Mouse (Mus musculus) olfactory bulb, adult 2 months (tissue): ENCODE measurements at regions not wholly inside any gene's neighbourhood (a gene's known extent, or its start where the extent isn't known, plus 50 kb on each side); places are given as distances from the start of the nearest gene placed in this dataset.

Experiments used
- H3K27ac ChIP-seq: fragments of 200-500 bp; 2 replicates; pipeline ENCODE4 v1.5.1; 2012; ENCODE audit warnings: low read depth, low read length; ENCODE audit not compliant: insufficient read depth
- H3K4me1 ChIP-seq: fragments of 200-500 bp; 2 replicates; pipeline ENCODE4 v1.6.1; 2012; ENCODE audit warnings: low read length; ENCODE audit not compliant: control insufficient read depth, insufficient read depth
- H3K4me3 ChIP-seq: fragments of 200-500 bp; 2 replicates; pipeline ENCODE4 v1.5.1; 2012; ENCODE audit warnings: mild to moderate bottlenecking, low read depth, low read length, moderate library complexity; ENCODE audit not compliant: insufficient read depth
- CTCF ChIP-seq: fragments of 200-500 bp; IDR thresholded peaks from 2 replicates; pipeline ENCODE4 v1.5.1; 2012; ENCODE audit warnings: low read depth, mild to moderate bottlenecking, low read length, moderate library complexity; ENCODE audit not compliant: insufficient read depth
- POLR2A ChIP-seq: fragments of 200-500 bp; IDR thresholded peaks from 2 replicates; pipeline ENCODE4 v1.6.1; 2012; ENCODE audit warnings: mild to moderate bottlenecking, low read depth, low read length, moderate library complexity; ENCODE audit not compliant: insufficient read depth
- WGBS: fragments of 180-500 bp; shearing (Covaris S2); methylation state at CpG from one replicate; pipeline ENCODE4 v1.1.7; 2018; 5-methylcytosine and 5-hydroxymethylcytosine counted together

- no peaks in the 10 kb centered on the region for H3K4me1 ChIP-seq
- 93% methylated on average over 10 of the region's 10 CpGs for WGBS
- TF ChIP-seq POLR2A (no peak), CTCF (no peak)
- no peak overlapping the region for H3K4me3 ChIP-seq
- H3K27ac ChIP-seq, result no peak overlapping the region
These were observed 119.8 kb upstream of the Dyrk2 start for GRCm38 (mm10) chr10:118989812-118990211.

GRCm38 (mm10) chr10:118988249-118988648 is 118.2 kb upstream of the Dyrk2 start:
- Histone ChIP-seq H3K4me1 (no peaks in the 10 kb centered on the region), H3K4me3 (no peak overlapping the region), H3K27ac (no peak overlapping the region)
- no peak for TF ChIP-seq POLR2A
- 82% methylated on average over 6 of the region's 6 CpGs for WGBS

- TF ChIP-seq POLR2A (no peak), CTCF (no peak)
- Histone ChIP-seq H3K27ac (no peak overlapping the region), H3K4me3 (no peak overlapping the region), H3K4me1 (no peaks in the 10 kb centered on the region)
- 54% methylated on average over 5 of the region's 5 CpGs for WGBS
These were observed 114.6 kb upstream of the Dyrk2 start for GRCm38 (mm10) chr10:118984580-118984979.

GRCm38 (mm10) chr10:118981446-118981845 is 111.4 kb upstream of the Dyrk2 start:
- H3K4me1 ChIP-seq, result no peaks in the 10 kb centered on the region
- H3K4me3 ChIP-seq, result no peak overlapping the region
- TF ChIP-seq CTCF, result no peak
- no peak for TF ChIP-seq POLR2A
- H3K27ac ChIP-seq, result no peak overlapping the region
- 90% methylated on average over 5 of the region's 5 CpGs for WGBS

- TF ChIP-seq POLR2A (no peak), CTCF (no peak)
- Histone ChIP-seq H3K4me1 (no peaks in the 10 kb centered on the region), H3K27ac (no peak overlapping the region), H3K4me3 (no peak overlapping the region)
- WGBS, result 78% methylated on average over 13 of the region's 13 CpGs
These were observed 109.3 kb upstream of the Dyrk2 start for GRCm38 (mm10) chr10:118979339-118979738.

- 91% methylated on average over 10 of the region's 10 CpGs for WGBS
- Histone ChIP-seq H3K4me3 (no peak overlapping the region), H3K4me1 (no peaks in the 10 kb centered on the region), H3K27ac (no peak overlapping the region)
- TF ChIP-seq POLR2A (no peak), CTCF (no peak)
These were observed 108.3 kb upstream of the Dyrk2 start for GRCm38 (mm10) chr10:118978181-118978743.

- TF ChIP-seq CTCF, result no peak
- 81% methylated on average over 10 of the region's 10 CpGs for WGBS
- Histone ChIP-seq H3K4me1 (no peaks in the 10 kb centered on the region), H3K27ac (no peak overlapping the region), H3K4me3 (no peak overlapping the region)
These were observed 106.4 kb upstream of the Dyrk2 start for GRCm38 (mm10) chr10:118976447-118976846.

GRCm38 (mm10) chr10:118975772-118976171 is 105.8 kb upstream of the Dyrk2 start:
- TF ChIP-seq CTCF (no peak), POLR2A (no peak)
- Histone ChIP-seq H3K27ac (no peak overlapping the region), H3K4me3 (no peak overlapping the region), H3K4me1 (peaks cover 2% of the 10 kb centered on the region; the same call in 1 of the 2 replicates)
- 85% methylated on average over 2 of the region's 2 CpGs for WGBS

GRCm38 (mm10) chr10:118973324-118973723 is 103.3 kb upstream of the Dyrk2 start:
- TF ChIP-seq CTCF, result no peak
- no peak for TF ChIP-seq POLR2A
- Histone ChIP-seq H3K27ac (no peak overlapping the region), H3K4me1 (peaks cover 4% of the 10 kb centered on the region; the same call in 1 of the 2 replicates), H3K4me3 (no peak overlapping the region)
- WGBS, result 52% methylated on average over 4 of the region's 4 CpGs

GRCm38 (mm10) chr10:118972626-118973025 is 102.6 kb upstream of the Dyrk2 start:
- Histone ChIP-seq H3K27ac (no peak overlapping the region), H3K4me1 (peaks cover 4% of the 10 kb centered on the region; the same call in 1 of the 2 replicates), H3K4me3 (no peak overlapping the region)
- TF ChIP-seq POLR2A, result no peak
- 95% methylated on average over 4 of the region's 4 CpGs for WGBS
